Mouse (Mus musculus) thymus, postnatal 10 days (tissue): Measurements from ENCODE around the gene Cntn4.

Source experiments
- DNase-seq, 2 experiments: peaks; one replicate each; pipeline ENCODE4 v3.0.0; 2021; ENCODE audit warnings: low spot score in 2 of 2

Gene Cntn4

DNA sequence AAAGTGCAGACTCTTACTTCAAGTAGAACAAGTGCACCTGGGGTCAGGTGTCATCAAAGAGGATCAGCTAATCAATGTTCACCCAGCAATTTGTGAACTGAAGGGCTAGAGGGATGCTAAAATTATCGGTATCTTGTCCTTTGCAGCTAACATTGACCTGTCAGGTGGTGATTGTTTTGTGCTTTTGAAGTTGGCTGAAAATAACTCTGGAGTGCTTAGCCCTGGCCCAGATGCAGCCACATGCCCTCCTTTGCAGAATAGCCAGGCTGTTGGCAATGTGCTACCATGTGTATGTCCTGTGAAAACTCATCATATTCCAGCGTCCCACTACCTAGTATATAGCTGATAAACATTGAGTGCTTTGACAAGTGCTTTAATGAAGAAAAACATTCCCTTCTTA is 786.4 kb downstream of the Cntn4 start:
- DNase-seq, result no peak

DNA sequence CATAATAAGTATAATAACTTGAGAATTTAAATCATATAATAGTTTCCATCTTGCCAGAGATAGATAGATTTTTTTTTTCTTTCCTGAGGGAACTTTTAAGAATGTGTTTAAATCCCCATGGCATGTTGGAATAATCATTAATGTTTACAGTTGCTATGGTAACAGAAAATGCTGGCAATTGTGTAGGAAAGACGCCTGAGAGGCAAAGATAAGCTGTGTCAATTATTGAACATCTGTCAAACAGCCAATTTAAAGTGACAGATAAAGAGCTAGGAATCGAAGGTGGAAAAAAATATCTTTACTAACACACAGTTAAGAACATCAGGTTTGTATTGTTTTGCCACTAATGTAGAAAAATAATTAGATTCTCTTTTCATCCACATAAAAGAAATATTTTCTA is 788.3 kb downstream of the Cntn4 start:
- DNase-seq, result no peak

DNA sequence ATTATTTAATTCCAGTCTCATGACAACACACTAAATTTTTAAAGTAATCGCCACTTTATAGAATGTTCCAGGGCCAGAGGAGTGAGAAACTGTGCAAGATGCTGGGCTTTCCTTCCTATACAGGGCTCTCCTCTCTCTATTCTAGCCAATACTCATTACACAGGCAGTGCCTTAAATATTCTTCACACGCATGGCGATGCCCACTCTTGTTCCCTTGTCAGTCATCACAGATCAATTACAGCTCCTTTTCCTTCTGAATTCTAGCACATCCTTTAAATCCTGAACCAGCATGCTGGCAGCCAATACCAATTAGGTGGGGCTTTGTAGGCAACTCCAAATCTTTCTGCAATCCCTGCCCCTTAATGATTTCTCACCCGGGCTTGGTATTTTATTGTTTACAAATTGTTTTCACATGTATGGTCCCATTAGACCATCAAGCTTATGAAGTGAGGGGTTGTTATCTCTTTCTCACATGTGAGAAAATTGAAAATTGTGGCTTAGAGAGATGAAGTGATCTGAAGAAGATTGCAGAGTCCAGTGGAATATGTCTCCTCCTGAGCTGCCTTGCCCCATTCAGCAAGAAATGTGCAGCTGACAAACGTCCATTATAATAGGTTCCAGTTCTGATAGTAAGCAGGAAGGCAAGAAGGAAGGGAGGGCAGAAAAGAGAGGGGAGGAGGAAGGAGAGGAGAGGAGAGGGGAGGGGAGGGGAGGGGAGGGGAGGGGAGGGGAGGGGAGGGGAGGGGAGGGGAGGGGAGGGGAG is 789.0 kb downstream of the Cntn4 start:
- DNase-seq, result no peak

- DNase-seq, result no peak
Observed at GRCm38 (mm10) chr6:106471840-106472608, 794.6 kb downstream of the Cntn4 start.

- DNase-seq, result no peak
Observed at GRCm38 (mm10) chr6:106473871-106474270, 796.4 kb downstream of the Cntn4 start.

DNA sequence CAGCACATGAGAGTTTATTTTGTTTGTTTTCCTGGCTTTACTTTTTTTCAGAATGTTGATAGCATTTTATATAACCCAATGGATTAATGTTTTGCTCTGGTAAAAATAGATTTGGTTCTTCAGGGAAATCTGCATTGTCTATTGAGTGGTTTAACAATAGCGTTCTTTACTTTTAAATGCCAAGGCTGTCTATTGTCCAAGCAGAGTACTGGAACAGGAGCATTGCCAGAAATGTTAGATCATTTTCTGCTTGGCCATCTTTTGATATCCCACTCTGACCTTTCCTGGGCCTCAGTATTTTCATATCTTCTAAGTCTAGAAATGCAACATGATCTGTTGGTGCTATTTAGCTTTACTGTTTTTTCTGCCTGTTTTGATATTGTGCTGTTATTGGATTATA is 804.1 kb downstream of the Cntn4 start:
- no peak for DNase-seq

DNA sequence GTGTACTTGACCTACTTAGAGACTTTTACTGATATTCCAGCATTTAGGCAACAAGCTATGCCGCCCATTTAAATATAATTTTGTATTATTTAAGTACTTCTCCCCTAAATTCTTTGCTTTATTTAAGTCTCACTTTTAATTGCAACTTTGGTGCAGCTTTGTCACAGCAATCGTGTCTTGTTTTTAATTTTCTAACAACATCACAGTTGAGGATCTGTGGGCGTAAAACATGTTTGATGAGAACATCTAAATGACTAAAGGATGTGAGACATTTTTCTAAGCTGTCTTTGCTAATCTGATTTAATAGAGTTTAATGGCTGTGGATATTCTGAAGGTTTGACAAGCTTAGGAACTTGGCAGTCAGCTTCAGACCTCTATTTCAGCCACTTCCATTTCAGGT is 818.8 kb downstream of the Cntn4 start:
- no peak for DNase-seq

DNA sequence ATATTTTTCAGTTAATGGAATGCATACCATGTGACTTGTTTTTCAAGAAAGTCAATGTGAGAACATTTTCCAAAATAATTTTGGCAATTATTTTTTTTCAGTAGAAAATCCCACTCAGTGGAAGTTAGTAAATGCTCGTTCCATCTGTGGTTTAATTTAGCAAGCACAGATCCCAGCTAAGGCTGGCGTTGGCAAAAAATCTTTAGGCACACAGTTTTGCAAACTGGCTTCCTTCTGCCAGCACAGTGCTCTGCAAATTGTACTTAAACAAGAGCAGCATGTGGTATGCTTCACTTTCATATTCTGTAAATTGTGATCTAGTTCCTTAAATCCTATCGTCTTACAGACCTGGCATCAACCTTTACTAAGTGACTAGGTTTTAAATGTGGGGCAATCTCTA is 821.7 kb downstream of the Cntn4 start:
- no peak for DNase-seq

GRCm38 (mm10) chr6:106503961-106504360 is 826.5 kb downstream of the Cntn4 start:
- DNase-seq, result no peak

GRCm38 (mm10) chr6:106520367-106520766 is 842.9 kb downstream of the Cntn4 start:
- DNase-seq, result no peak

DNA sequence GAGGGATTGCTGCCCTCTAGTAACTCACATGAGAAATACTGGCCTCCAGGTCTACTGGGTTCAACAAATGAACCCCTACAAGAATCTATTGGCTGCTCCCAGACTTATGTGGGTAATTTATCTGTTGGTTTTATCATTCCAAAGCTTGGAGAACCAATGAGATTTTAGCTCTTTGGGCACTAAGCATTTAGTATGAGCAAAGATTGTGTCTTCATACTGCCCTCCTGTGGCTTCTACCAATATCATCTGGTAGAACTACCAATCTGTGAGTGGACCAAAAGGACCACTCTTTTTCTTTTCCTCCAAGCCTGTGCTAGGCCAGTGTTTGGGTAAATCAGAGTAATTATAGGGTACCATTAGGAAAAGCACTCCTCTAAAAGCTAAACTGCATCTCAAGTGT is 866.0 kb downstream of the Cntn4 start:
- no peak for DNase-seq

DNA sequence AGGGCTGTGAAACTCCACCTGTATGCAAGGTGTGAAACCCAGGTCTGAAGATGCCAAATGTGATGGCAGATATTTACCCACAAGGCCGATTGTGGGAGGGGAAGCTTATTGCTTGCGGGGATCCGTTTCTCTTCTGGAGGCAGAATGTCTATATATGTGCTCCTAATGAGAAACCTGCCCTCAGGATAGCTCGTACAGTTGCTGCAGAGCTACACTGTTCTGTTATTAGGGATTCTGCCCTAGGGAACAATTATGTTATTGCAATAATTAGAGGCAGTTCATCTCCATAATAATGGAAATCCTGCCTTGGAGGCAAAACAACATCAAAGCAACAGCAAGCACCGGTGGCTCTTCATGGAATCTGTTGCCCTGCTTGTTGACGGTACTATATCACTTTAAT is 884.2 kb downstream of the Cntn4 start:
- no peak for DNase-seq

DNA sequence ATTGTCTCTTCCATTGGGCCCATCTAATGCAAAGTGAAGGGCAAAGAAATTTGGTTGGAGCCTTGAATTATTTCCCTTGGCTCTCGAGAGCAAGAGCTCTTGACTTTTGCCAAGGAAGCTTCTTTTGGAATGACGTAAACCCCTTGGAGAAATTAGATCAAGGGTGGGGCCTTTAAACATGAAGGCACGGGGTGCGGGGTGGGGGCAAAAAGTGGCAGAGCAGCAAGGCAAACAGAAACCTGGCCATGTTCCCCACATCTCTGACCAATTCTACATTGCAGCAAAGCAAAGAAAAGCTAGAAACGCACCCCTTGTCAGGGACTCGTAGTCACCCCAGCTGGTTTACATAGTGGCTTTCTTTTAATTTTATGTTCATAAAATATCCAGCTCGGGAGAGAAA is 887.9 kb downstream of the Cntn4 start:
- DNase-seq, result no peak

GRCm38 (mm10) chr6:106565769-106566459 is 888.5 kb downstream of the Cntn4 start:
- no peak for DNase-seq

DNA sequence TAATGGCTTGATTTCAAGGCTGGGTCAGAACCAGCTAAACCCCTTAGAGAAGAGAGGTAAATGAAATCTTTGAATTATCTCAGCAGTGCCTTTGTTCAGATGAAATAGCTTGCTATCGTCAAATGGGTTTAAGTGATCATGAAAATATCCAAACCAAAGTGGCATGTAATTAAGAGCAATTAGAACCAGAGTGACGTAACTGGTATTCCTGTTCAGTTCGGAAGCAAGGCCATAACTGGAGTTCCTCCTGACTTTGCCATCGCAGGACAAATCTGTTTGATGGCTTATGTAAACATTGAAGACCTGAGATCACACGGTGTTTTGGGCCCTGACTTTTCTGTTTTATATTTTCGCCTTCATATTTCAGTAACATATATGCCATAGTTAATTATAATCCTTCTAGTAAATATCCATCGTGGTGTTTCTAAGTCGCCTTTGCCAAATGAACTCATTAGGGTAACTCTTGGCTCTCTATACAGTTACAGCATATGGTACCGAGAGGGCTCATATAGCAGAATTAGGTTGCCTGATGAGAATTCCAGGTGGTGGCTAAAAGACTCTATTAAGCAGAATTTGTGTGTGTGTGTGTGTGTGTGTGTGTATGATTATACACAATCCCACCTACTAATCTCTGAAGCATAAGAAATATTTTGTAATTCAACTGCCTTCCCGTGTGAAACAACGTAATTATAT is 889.6 kb downstream of the Cntn4 start:
- no peak for DNase-seq

DNA sequence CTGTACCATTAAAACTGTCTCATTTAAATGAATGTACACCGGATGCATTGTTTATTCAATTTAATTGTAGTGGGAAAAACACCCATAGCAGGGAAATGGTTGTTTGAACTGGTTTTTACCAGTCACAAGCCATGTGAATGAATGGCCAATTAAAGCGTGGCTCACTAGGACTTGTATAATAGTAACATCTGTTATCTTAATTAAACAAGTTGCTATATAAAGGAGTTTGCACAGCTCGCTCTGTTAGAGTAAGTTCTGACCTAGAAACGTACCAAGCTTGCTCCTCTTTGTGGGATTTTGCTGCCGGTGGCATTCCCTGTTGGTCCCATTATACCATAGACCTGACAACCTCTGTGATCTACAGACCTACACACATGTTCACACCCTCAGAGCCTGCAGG is 902.7 kb downstream of the Cntn4 start:
- DNase-seq, result no peak

GRCm38 (mm10) chr6:106593756-106594155 is 916.3 kb downstream of the Cntn4 start:
- DNase-seq, result no peak

GRCm38 (mm10) chr6:106617081-106617480 is 939.6 kb downstream of the Cntn4 start:
- DNase-seq, result no peak

DNA sequence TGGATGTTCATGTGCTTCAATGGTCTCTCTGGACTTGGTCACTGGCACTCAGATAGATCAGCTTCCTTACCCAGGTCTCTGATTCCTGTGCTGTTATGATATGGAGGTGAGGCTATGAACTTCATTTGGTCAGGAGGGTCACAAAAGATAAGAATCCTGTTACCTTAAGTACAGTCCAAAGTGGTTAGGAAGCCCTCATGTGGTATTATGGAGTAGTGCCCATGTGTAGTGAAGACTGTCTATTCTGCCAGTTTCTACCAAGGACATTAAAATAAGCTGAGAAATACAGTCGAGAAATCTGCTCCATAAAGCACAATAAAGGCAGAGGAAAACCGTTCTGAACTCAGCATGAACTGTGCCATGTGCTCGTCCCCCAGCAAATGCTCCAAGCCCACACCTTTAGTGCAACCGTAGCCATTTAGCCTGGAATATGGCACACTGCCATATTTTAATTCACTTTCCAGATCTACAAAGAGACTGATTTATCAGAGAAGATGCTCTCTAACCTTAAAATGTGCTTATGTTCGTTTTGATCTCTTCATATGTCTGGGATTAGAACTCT is 943.8 kb downstream of the Cntn4 start:
- DNase-seq, result no peak

- no peak for DNase-seq
Observed at GRCm38 (mm10) chr6:106643026-106643425, 965.6 kb downstream of the Cntn4 start.

DNA sequence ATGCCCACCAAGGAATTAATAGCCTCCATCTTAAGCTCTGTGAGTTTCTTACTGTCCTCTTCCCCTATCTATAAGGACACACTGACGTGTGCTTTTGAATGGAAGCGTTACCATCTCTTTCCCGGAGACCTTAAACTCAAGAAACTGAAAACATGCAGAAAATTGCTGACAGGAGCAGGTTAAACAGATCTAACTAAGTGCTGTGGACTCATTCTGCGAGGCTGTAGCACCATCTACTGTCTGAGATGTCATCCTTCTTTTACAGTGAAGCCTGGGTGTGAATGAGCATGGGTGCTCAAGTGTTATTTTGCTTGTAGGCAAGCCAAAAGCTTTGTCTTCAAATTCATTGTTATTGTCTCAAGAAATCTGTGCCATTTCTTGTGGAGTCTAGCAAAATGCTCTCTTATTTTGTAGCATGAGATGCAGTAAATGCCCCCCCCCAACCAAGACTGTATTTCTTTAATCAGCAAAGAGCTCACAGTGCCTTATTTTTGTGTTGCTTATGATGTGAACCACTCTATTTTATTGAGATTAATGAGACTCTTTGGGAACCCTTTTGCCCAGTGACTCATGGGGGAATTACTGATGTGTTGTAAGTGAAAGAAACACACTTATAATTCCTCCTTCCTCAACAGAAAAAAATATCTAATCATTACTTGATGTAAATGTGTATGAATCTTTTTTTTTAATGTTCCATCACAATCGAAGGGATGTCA is 968.2 kb downstream of the Cntn4 start:
- DNase-seq, result no peak
